Mouse (Mus musculus) midbrain, embryonic 16.5 days (tissue): ENCODE measurements around the gene Hint1. TPM values are rescaled to one million over a fixed set of nuclear protein-coding genes. Genes with fewer than 3 reads are reported as not detected.
A peak's percentile ranks its signal among the peaks of the same experiment; 100 is the strongest.

Experiments used
- ATAC-seq: fragments of 200-750 bp; cut with Nextera tagmentation; 2 replicates; pipeline ENCODE4 v1.8.0; 2017; ENCODE audit warnings: moderate TSS enrichment
- H3K27ac ChIP-seq: fragments of 300-500 bp; sonication (generic); 2 replicates; pipeline ENCODE4 v1.5.1; 2014; ENCODE audit warnings: mild to moderate bottlenecking, low read length, mixed read lengths
- H3K27me3 ChIP-seq: fragments of 300-500 bp; sonication (generic); 2 replicates; pipeline ENCODE4 v1.6.1; 2014; ENCODE audit warnings: low read depth, low read length, mixed read lengths; ENCODE audit not compliant: control insufficient read depth, insufficient read depth
- H3K36me3 ChIP-seq: fragments of 300-500 bp; sonication (generic); 2 replicates; pipeline ENCODE4 v1.6.1; 2014; ENCODE audit warnings: mild to moderate bottlenecking, low read length, moderate library complexity, mixed read lengths; ENCODE audit not compliant: control insufficient read depth, insufficient read depth
- H3K4me1 ChIP-seq: fragments of 300-500 bp; sonication (generic); 2 replicates; pipeline ENCODE4 v1.6.1; 2014; ENCODE audit warnings: mild to moderate bottlenecking, low read length, mixed read lengths; ENCODE audit not compliant: control insufficient read depth, insufficient read depth
- H3K4me2 ChIP-seq: fragments of 300-500 bp; sonication (generic); 2 replicates; pipeline ENCODE4 v1.6.1; 2014; ENCODE audit warnings: mild to moderate bottlenecking, low read length, mixed read lengths
- H3K4me3 ChIP-seq: fragments of 300-500 bp; sonication (generic); 2 replicates; pipeline ENCODE4 v1.5.1; 2014; ENCODE audit warnings: low read depth, mild to moderate bottlenecking, low read length, moderate library complexity, mixed read lengths
- H3K9ac ChIP-seq: fragments of 300-500 bp; sonication (generic); 2 replicates; pipeline ENCODE4 v1.6.1; 2014; ENCODE audit warnings: low read depth, low read length, mixed read lengths
- H3K9me3 ChIP-seq: fragments of 300-500 bp; sonication (generic); replicated peaks from 2 replicates; pipeline ENCODE4 v1.6.1; 2014; ENCODE audit warnings: mild to moderate bottlenecking, low read length, mixed read lengths; ENCODE audit not compliant: control insufficient read depth, poor library complexity, severe bottlenecking
- WGBS: fragments of 180-500 bp; shearing (Covaris S2); extraction: QIAGEN DNeasy Blood & Tissue Kit; methylation state at CpG from one replicate; pipeline ENCODE4 v1.1.7; 2014; 5-methylcytosine and 5-hydroxymethylcytosine counted together
- polyA plus RNA-seq: library from polyadenylated mRNA; unstranded; fragments of >200 nt; fragmentation: Nextera tagmentation; extraction: Ambion mirVana; gene quantifications from 2 replicates; pipeline ENCODE4 v1.2.1, GENCODE M21; 2015

Hint1 gene
- polyA plus RNA-seq, 1 experiment from 2014 or later, result 741 TPM

- Histone ChIP-seq H3K27ac (peak overlapping the region; percentile 94), H3K9ac (peak overlapping the region; percentile 89), H3K27me3 (no peaks in the 10 kb centered on the region), H3K4me1 (peaks cover 13% of the 10 kb centered on the region), H3K9me3 (no peaks in the 10 kb centered on the region), H3K36me3 (no peaks in the 10 kb centered on the region), H3K4me3 (peak overlapping the region; percentile 55), H3K4me2 (peak overlapping the region; percentile 85)
- ATAC-seq, result no peak
- WGBS, result 24% methylated on average over 11 of the region's 11 CpGs
Measured at GRCm38 (mm10) chr11:54859322-54860165, 6.6 kb upstream of the Hint1 start.

- peak; percentile 98 for ATAC-seq
- H3K27me3 ChIP-seq, result no peaks in the 10 kb centered on the region
- peak within 1 kb of the TSS; percentile 55 for H3K4me3 ChIP-seq
- H3K27ac ChIP-seq, result peak within 1 kb of the TSS; percentile 94
- H3K36me3 ChIP-seq, result no peaks in the 10 kb centered on the region
- H3K9ac ChIP-seq, result peak within 1 kb of the TSS; percentile 89
- H3K4me2 ChIP-seq, result peak within 1 kb of the TSS; percentile 85
- H3K4me1 ChIP-seq, result peaks cover 14% of the 10 kb centered on the region
- H3K9me3 ChIP-seq, result no peaks in the 10 kb centered on the region
- under 1% methylated on average over 42 of the region's 42 CpGs for WGBS
Measured at GRCm38 (mm10) chr11:54860256-54861038, 5.7 kb upstream of the Hint1 start, which contains the start of gene Lyrm7. Lyrm7 (minus strand) TSS chr11:54860916.

- Histone ChIP-seq H3K27ac (no peak overlapping the region; the same call in 1 of the 2 replicates), H3K36me3 (no peaks in the 10 kb centered on the region), H3K4me3 (no peak overlapping the region), H3K9ac (no peak overlapping the region), H3K27me3 (no peaks in the 10 kb centered on the region), H3K4me1 (peaks cover 17% of the 10 kb centered on the region), H3K4me2 (no peak overlapping the region), H3K9me3 (no peaks in the 10 kb centered on the region)
- 96% methylated on average over 5 of the region's 5 CpGs for WGBS
- ATAC-seq, result no peak
Measured at GRCm38 (mm10) chr11:54861471-54862420, 4.4 kb upstream of the Hint1 start.

GRCm38 (mm10) chr11:54862621-54863520, 3.3 kb upstream of the Hint1 start:
- Histone ChIP-seq H3K27me3 (no peaks in the 10 kb centered on the region), H3K9ac (no peak overlapping the region), H3K36me3 (no peaks in the 10 kb centered on the region), H3K4me3 (no peak overlapping the region), H3K27ac (no peak overlapping the region), H3K9me3 (no peaks in the 10 kb centered on the region), H3K4me1 (peaks cover 25% of the 10 kb centered on the region), H3K4me2 (peak overlapping the region; percentile 29; the same call in 1 of the 2 replicates)
- WGBS, result 48% methylated on average over 10 of the region's 10 CpGs
- no peak for ATAC-seq

- no peak for ATAC-seq
- 77% methylated on average over 6 of the region's 6 CpGs for WGBS
Measured at GRCm38 (mm10) chr11:54865330-54866085, 675 bp upstream of the Hint1 start.

GRCm38 (mm10) chr11:54867049-54867385, 834 bp downstream of the Hint1 start:
- H3K4me2 ChIP-seq, result peak overlapping the region; percentile 80
- ATAC-seq, result peak; percentile 39; the same call in 1 of the 2 replicates
- peak overlapping the region; percentile 77 for H3K4me3 ChIP-seq
- H3K27ac ChIP-seq, result peak overlapping the region; percentile 91
- H3K27me3 ChIP-seq, result no peaks in the 10 kb centered on the region
- H3K36me3 ChIP-seq, result peaks cover 15% of the 10 kb centered on the region
- WGBS, result 3% methylated on average over 5 of the region's 5 CpGs
- H3K9me3 ChIP-seq, result no peaks in the 10 kb centered on the region
- H3K9ac ChIP-seq, result peak overlapping the region; percentile 98
- peaks cover 36% of the 10 kb centered on the region for H3K4me1 ChIP-seq

More at GRCm38 (mm10) chr11:54865330-54866085, 675 bp upstream of the Hint1 start:
- peak overlapping the region; percentile 91 for H3K27ac ChIP-seq
- H3K9me3 ChIP-seq, result no peaks in the 10 kb centered on the region
- peaks cover 5% of the 10 kb centered on the region; the same call in 1 of the 2 replicates for H3K36me3 ChIP-seq
- peaks cover 39% of the 10 kb centered on the region for H3K4me1 ChIP-seq
- H3K9ac ChIP-seq, result peak overlapping the region; percentile 66
- H3K4me2 ChIP-seq, result peak overlapping the region; percentile 80
- H3K27me3 ChIP-seq, result no peaks in the 10 kb centered on the region
- peak overlapping the region; percentile 77 for H3K4me3 ChIP-seq

- no peak overlapping the region for H3K9ac ChIP-seq
- 94% methylated on average over 3 of the region's 3 CpGs for WGBS
- ATAC-seq, result no peak
Measured at GRCm38 (mm10) chr11:54867903-54868434, 1.8 kb downstream of the Hint1 start.

More at GRCm38 (mm10) chr11:54867903-54868434, 1.8 kb downstream of the Hint1 start:
- Histone ChIP-seq H3K27me3 (no peaks in the 10 kb centered on the region), H3K4me1 (peaks cover 32% of the 10 kb centered on the region), H3K4me3 (peak overlapping the region; percentile 77), H3K4me2 (peak overlapping the region; percentile 80), H3K9me3 (no peaks in the 10 kb centered on the region), H3K27ac (no peak overlapping the region), H3K36me3 (peaks cover 18% of the 10 kb centered on the region)
